Mouse (Mus musculus) myocyte (in vitro differentiated cells): Measurements from ENCODE around the gene Fdx1. TPM values are rescaled to one million over a fixed set of nuclear protein-coding genes. Genes with fewer than 3 reads are reported as not detected.

Experiments
- H3K27me3 ChIP-seq: one replicate; pipeline ENCODE4 v1.6.1; 2011; ENCODE audit not compliant: control insufficient read depth, insufficient read depth, insufficient read length
- H3K36me3 ChIP-seq: one replicate; pipeline ENCODE4 v1.6.1; 2011; ENCODE audit not compliant: control insufficient read depth, insufficient read depth
- H3K4me2 ChIP-seq: one replicate; pipeline ENCODE4 v1.6.1; 2011; ENCODE audit warnings: low read depth, control low read depth
- H3K4me3 ChIP-seq: one replicate; pipeline ENCODE4 v1.5.1; 2011; ENCODE audit warnings: mild to moderate bottlenecking, control low read depth, moderate library complexity
- H3K79me2 ChIP-seq: one replicate; pipeline ENCODE4 v1.6.1; 2011; ENCODE audit not compliant: control insufficient read depth, insufficient read depth
- H3ac ChIP-seq: one replicate; pipeline ENCODE4 v1.6.1; 2011; ENCODE audit not compliant: control insufficient read depth, insufficient read length
- CEBPB ChIP-seq: IDR thresholded peaks from 2 replicates; pipeline ENCODE4 v1.6.1; 2011; ENCODE audit warnings: mild to moderate bottlenecking, moderate library complexity; ENCODE audit not compliant: poor library complexity, insufficient read depth, severe bottlenecking
- E2F4 ChIP-seq: IDR thresholded peaks from one replicate; pipeline ENCODE4 v1.6.1; 2011; ENCODE audit warnings: mild to moderate bottlenecking, control low read depth, moderate library complexity; ENCODE audit not compliant: insufficient read depth
- MAX ChIP-seq: IDR thresholded peaks from one replicate; pipeline ENCODE4 v1.6.1; 2011; ENCODE audit warnings: low read depth, mild to moderate bottlenecking, control low read depth
- MYOD1 ChIP-seq, 3 experiments: IDR thresholded peaks; one replicate each; pipeline ENCODE4 v1.6.1; 2011; ENCODE audit warnings: control low read depth in 2 of 3, low read depth in 2 of 3, mild to moderate bottlenecking in 2 of 3, moderate library complexity in 1 of 3; ENCODE audit not compliant: insufficient read length in 2 of 3, control insufficient read depth in 1 of 3
- MYOG ChIP-seq, 3 experiments: IDR thresholded peaks; one replicate each; pipeline ENCODE4 v1.6.1; 2011; ENCODE audit warnings: control low read depth in 2 of 3, low read depth in 2 of 3, mild to moderate bottlenecking in 2 of 3; ENCODE audit not compliant: insufficient read length in 2 of 3, control insufficient read depth in 1 of 3, insufficient read depth in 1 of 3
- POLR2A ChIP-seq: IDR thresholded peaks from one replicate; pipeline ENCODE4 v1.6.1; 2011; ENCODE audit warnings: low read depth, mild to moderate bottlenecking, control low read depth, moderate library complexity; ENCODE audit not compliant: insufficient read length
- POLR2AphosphoS2 ChIP-seq: IDR thresholded peaks from one replicate; pipeline ENCODE4 v1.6.1; 2011; ENCODE audit warnings: low read depth, control low read depth; ENCODE audit not compliant: insufficient read length
- REST ChIP-seq: IDR thresholded peaks from one replicate; pipeline ENCODE4 v1.6.1; 2011; ENCODE audit warnings: mild to moderate bottlenecking, control low read depth, moderate library complexity; ENCODE audit not compliant: insufficient read depth, insufficient read length
- SRF ChIP-seq: IDR thresholded peaks from one replicate; pipeline ENCODE4 v1.6.1; 2011; ENCODE audit warnings: low read depth; ENCODE audit not compliant: control insufficient read depth, insufficient read length
- TCF12 ChIP-seq: IDR thresholded peaks from one replicate; pipeline ENCODE4 v1.6.1; 2011; ENCODE audit warnings: mild to moderate bottlenecking, control low read depth; ENCODE audit not compliant: poor library complexity, insufficient read depth, severe bottlenecking
- TCF3 ChIP-seq: IDR thresholded peaks from one replicate; pipeline ENCODE4 v1.6.1; 2011; ENCODE audit warnings: low read depth, control low read depth; ENCODE audit not compliant: insufficient read length
- USF1 ChIP-seq: IDR thresholded peaks from one replicate; pipeline ENCODE4 v1.6.1; 2011; ENCODE audit warnings: low read depth, mild to moderate bottlenecking, control low read depth, moderate library complexity
- polyA plus RNA-seq: library from polyadenylated mRNA; unstranded; fragments of >200 nt; fragmentation: generic; extraction: Trizol; gene quantifications from one replicate; pipeline ENCODE4 v1.2.1, GENCODE M21; 2012; ENCODE audit warnings: missing spikeins

The Fdx1 gene
- polyA plus RNA-seq, 1 experiment: 16.0 TPM

DNA sequence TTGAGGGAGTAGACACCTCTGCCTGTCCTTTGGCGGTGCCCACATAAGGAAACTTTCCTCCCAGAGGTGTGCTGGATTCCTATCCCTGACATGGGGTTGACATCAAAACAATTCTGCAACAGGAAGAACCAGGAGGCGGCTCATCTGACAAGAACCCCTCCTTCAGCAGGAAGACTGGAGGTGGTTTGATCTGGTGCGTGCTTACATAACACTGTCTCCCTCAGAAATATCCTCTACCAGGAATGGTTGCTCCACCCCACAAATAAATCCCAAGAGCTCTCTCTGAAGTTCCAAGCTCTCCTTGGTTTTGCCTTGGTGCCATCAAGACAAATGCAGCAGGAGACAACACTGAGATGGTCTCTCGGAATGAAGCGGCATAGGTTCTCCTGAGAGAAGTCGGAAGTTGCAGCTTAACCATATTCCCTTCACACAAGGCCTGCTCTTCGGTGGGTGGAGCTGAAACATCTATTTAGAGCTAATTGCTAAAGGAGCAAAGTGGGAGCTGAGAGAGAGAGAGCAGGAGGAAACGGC lies 38.7 kb downstream of the Fdx1 start:
- H3ac ChIP-seq: no peak overlapping the region
- no peak overlapping the region for H3K4me3 ChIP-seq
- TF ChIP-seq REST: no peak
- no peak for TF ChIP-seq E2F4
- no peak for TF ChIP-seq SRF
- TF ChIP-seq TCF12: no peak
- no peak for TF ChIP-seq CEBPB
- no peak for TF ChIP-seq USF1
- no peak for TF ChIP-seq MYOG (IDR thresholded peaks at IDR 0.05; ENCODE audit: control insufficient read depth in 1 of 3, insufficient read depth in 1 of 3, insufficient read length in 2 of 3, low read depth in 2 of 3)
- TF ChIP-seq MAX: no peak
- TF ChIP-seq POLR2A: no peak
- TF ChIP-seq TCF3: no peak
- H3K36me3 ChIP-seq: no peaks in the 10 kb centered on the region
- no peaks in the 10 kb centered on the region for H3K79me2 ChIP-seq
- no peak overlapping the region for H3K4me2 ChIP-seq
- no peaks in the 10 kb centered on the region for H3K27me3 ChIP-seq

DNA sequence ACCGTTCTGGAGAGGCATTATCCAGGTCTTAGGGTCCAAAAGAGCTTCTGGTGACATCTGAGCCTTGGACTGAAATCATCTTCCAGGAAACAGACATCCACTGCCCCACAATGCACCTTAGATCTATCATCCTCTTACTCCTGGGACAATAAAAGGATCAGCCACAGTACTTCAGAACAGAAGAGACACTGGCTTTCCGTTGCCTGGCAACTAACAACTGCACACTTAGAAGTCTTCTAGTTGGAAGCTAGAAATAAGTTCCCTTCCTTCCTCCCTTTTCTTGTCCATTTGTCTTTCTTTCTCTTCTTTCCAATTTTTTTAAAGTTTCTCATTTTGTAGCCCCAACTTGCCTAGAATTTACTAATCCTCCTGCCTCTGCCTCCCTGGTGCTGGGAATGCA lies 40.6 kb downstream of the Fdx1 start:
- TF ChIP-seq POLR2A: no peak
- TF ChIP-seq MAX: no peak
- no peak for TF ChIP-seq MYOG (IDR thresholded peaks at IDR 0.05; ENCODE audit: control insufficient read depth in 1 of 3, insufficient read depth in 1 of 3, insufficient read length in 2 of 3, low read depth in 2 of 3)
- TF ChIP-seq REST: no peak
- H3ac ChIP-seq: no peak overlapping the region
- no peaks in the 10 kb centered on the region for H3K36me3 ChIP-seq
- H3K27me3 ChIP-seq: no peaks in the 10 kb centered on the region
- H3K4me3 ChIP-seq: no peak overlapping the region
- no peak overlapping the region for H3K4me2 ChIP-seq
- H3K79me2 ChIP-seq: no peaks in the 10 kb centered on the region

DNA sequence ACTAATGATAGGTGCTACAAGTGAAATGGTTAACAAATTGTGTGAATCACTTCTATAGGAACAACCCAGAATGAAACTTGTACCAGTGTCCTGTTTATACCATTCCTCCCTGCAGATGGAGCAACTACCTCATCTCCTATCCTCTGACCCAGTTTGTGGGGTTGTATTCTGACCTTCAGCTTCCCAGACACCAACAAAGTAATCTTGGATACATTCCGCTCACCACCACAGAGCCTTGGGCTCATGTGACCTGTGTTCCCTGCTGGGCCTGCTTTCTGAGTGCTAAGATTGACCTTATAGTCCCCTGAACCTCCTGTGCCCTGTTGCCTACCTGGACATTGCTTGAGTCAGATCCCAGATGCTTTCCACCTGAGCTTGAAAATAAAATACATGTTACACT lies 47.8 kb downstream of the Fdx1 start:
- Histone ChIP-seq H3ac (no peak overlapping the region), H3K27me3 (no peaks in the 10 kb centered on the region), H3K4me3 (no peak overlapping the region), H3K36me3 (no peaks in the 10 kb centered on the region), H3K79me2 (no peaks in the 10 kb centered on the region), H3K4me2 (no peak overlapping the region)
- no peak for TF ChIP-seq E2F4
- no peak for TF ChIP-seq CEBPB
- no peak for TF ChIP-seq USF1
- no peak for TF ChIP-seq SRF
- no peak for TF ChIP-seq TCF12
- no peak for TF ChIP-seq POLR2AphosphoS2
- no peak for TF ChIP-seq REST

DNA sequence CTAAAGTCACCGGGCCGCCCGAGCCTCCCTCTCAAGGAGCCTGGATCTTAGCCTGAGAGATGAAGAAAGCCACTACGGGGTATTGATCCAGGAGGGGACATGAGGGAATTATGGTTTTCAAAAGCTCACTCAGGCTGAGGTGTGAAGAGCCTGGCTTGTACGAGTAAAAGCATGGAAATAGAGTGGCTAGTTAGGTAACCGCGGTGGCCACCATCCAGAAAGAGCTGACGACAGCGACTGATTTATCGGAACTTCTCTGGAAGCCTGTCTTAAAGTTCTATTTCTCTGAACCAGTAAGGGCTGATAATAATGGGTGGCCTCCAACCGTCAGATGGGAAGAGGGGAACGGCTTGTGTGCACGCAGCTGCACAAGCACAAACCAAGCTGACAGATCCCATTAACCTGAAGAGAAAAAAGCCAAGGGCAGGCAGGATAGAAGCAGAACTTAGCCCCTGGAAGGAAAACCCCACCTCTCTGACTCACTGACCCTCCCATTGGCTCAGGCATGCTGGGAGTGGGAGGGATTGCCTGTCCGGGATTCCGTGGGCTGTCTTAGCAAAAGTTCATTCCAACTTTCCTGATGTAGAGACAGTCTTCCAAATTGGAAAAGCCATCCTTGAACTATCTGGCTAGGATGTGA lies 48.8 kb downstream of the Fdx1 start:
- Histone ChIP-seq H3K4me2 (no peak overlapping the region), H3K79me2 (no peaks in the 10 kb centered on the region), H3K36me3 (no peaks in the 10 kb centered on the region), H3K4me3 (no peak overlapping the region), H3K27me3 (no peaks in the 10 kb centered on the region), H3ac (no peak overlapping the region)
- TF ChIP-seq MAX: no peak
- TF ChIP-seq SRF: no peak
- no peak for TF ChIP-seq REST
- no peak for TF ChIP-seq POLR2AphosphoS2
- TF ChIP-seq TCF12: no peak
- no peak for TF ChIP-seq MYOD1 (IDR thresholded peaks at IDR 0.05; ENCODE audit: control insufficient read depth in 1 of 3, insufficient read length in 2 of 3, low read depth in 2 of 3)
- no peak for TF ChIP-seq E2F4
- TF ChIP-seq USF1: no peak
- no peak for TF ChIP-seq CEBPB
- TF ChIP-seq MYOG (IDR thresholded peaks at IDR 0.05; ENCODE audit: control insufficient read depth in 1 of 3, insufficient read depth in 1 of 3, insufficient read length in 2 of 3, low read depth in 2 of 3): no peak
- no peak for TF ChIP-seq POLR2A
- TF ChIP-seq TCF3: no peak

DNA sequence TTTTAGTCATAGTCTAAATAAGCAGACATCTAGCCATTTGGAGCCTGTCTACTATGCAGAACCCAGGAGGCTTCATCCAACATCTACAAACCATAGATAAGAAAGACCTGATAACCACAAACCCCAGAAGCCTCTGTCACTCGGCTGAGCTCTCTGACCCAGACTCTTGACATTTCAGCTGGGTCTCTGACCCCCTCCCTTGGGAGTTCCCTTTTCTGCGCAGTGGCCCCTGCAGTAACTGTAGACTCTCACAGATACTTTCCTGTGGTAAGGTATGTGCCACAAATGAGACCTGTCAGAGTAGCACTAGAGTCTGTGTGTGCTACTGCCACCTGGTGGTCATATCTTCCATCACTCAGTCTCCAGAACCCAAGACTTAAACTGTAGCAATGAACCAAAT lies 54.5 kb downstream of the Fdx1 start:
- Histone ChIP-seq H3K27me3 (no peaks in the 10 kb centered on the region), H3K79me2 (no peaks in the 10 kb centered on the region), H3K36me3 (no peaks in the 10 kb centered on the region), H3K4me3 (no peak overlapping the region), H3K4me2 (no peak overlapping the region), H3ac (no peak overlapping the region)
- TF ChIP-seq E2F4 (no peak), TCF3 (no peak), SRF (no peak), CEBPB (no peak), USF1 (no peak), MYOG (IDR thresholded peaks at IDR 0.05; ENCODE audit: control insufficient read depth in 1 of 3, insufficient read depth in 1 of 3, insufficient read length in 2 of 3, low read depth in 2 of 3) (no peak), TCF12 (no peak), POLR2A (no peak), POLR2AphosphoS2 (no peak), MYOD1 (IDR thresholded peaks at IDR 0.05; ENCODE audit: control insufficient read depth in 1 of 3, insufficient read length in 2 of 3, low read depth in 2 of 3) (no peak), REST (no peak)
